Mouse (Mus musculus): ENCODE measurements at regions not wholly inside any gene's neighbourhood (a gene's known extent, or its start where the extent isn't known, plus 50 kb on each side); places are given as distances from the start of the nearest gene placed in this dataset.

DNA sequence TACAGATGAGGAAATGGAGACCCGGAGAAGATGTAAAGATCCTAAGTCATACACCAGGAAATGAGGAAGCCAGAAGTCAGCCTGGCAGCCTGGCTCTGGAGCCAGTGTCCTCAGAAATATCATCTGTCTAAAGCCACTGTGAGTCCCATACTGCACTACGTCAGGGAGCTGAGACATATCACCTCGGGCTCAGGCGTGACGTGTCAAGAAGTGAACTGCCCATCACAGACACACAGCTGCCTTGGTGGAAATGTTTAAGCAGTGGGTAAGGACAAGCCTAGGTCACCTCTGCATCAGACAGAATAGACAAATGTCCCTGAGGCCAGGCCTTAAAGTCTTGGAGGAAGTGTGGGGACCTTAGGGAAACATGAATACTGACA is 88.0 kb upstream of the Zmiz1 start:
- Histone ChIP-seq H3K27me3 (replicated peaks; ENCODE audit: control insufficient read depth, insufficient read depth, low read length) (no peaks in the 10 kb centered on the region), H3K9ac (ENCODE audit: low read depth, low read length) (no peak overlapping the region), H3K9me3 (ENCODE audit: control insufficient read depth, low read length) (no peaks in the 10 kb centered on the region), H3K4me2 (ENCODE audit: low read depth, low read length) (no peak overlapping the region), H3K36me3 (ENCODE audit: control insufficient read depth, insufficient read depth, low read length) (no peaks in the 10 kb centered on the region), H3K4me1 (ENCODE audit: control insufficient read depth, insufficient read depth, low read length) (0 out of 2 replicates have a peak, but pooled peaks cover 3% of the 10 kb centered on the region), H3K4me3 (ENCODE audit: low read length) (no peak overlapping the region), H3K27ac (ENCODE audit: low read length) (no peak overlapping the region)
- no peak for ATAC-seq
- WGBS: 70% methylated on average over 5 of the region's 5 CpGs

DNA sequence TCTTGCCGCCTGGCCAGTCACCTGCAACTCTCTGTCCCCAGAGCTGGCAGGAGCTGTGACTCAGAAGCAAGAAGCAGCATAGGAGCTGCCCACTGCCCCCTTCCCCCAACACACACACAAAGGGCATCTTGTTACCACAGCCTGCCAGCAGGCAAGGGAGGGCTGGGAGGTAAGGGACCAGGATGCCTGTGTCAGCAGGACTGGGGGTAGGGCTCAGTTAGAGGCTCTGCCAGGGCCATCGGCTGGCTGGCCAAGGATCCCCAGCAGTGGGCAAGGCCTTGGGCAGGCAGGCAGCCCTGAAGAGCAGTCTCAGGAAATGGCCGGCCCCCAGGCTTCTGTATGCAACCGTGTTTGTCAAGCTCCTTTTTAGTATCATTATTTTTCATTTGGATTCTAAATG is 87.3 kb upstream of the Zmiz1 start:
- Histone ChIP-seq H3K4me3 (ENCODE audit: low read length) (no peak overlapping the region), H3K36me3 (ENCODE audit: control insufficient read depth, insufficient read depth, low read length) (no peaks in the 10 kb centered on the region), H3K27ac (ENCODE audit: low read length) (no peak overlapping the region), H3K4me1 (ENCODE audit: control insufficient read depth, insufficient read depth, low read length) (no peaks in the 10 kb centered on the region), H3K9me3 (ENCODE audit: control insufficient read depth, low read length) (no peaks in the 10 kb centered on the region), H3K27me3 (replicated peaks; ENCODE audit: control insufficient read depth, insufficient read depth, low read length) (no peaks in the 10 kb centered on the region), H3K4me2 (ENCODE audit: low read depth, low read length) (no peak overlapping the region), H3K9ac (ENCODE audit: low read depth, low read length) (0 out of 2 replicates have a peak overlapping the region, but pooled peaks have one; percentile 8)
- ATAC-seq: peak; percentile 53; the same call in 1 of the 2 replicates
- 57% methylated on average over 4 of the region's 4 CpGs for WGBS

DNA sequence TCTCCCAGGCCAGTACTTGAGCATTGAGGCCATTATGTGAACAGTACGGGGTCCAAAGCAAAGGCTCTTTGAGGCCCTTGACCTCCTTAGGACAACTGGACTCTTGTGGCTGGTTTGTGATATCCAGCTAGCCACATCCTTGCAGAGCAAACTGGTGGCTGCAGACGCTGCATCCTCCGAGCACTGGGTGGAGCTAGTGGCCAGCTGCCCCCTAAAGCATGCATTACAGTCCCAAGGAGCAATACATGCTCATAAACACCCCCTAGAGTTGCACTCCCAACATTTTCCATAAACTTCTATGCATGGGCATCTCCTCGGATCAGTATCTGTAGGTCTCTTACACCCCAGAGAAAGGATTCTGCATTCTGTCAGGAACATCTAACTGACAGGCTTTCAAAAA is 86.4 kb upstream of the Zmiz1 start:
- H3K27ac ChIP-seq (ENCODE audit: low read length): no peak overlapping the region
- 64% methylated on average over 4 of the region's 4 CpGs for WGBS
- no peaks in the 10 kb centered on the region for H3K36me3 ChIP-seq (ENCODE audit: control insufficient read depth, insufficient read depth, low read length)
- H3K9me3 ChIP-seq (ENCODE audit: control insufficient read depth, low read length): no peaks in the 10 kb centered on the region
- no peak overlapping the region for H3K4me2 ChIP-seq (ENCODE audit: low read depth, low read length)
- no peaks in the 10 kb centered on the region for H3K27me3 ChIP-seq (replicated peaks; ENCODE audit: control insufficient read depth, insufficient read depth, low read length)
- H3K9ac ChIP-seq (ENCODE audit: low read depth, low read length): no peak overlapping the region
- H3K4me1 ChIP-seq (ENCODE audit: control insufficient read depth, insufficient read depth, low read length): peaks cover 7% of the 10 kb centered on the region; the same call in 1 of the 2 replicates
- H3K4me3 ChIP-seq (ENCODE audit: low read length): no peak overlapping the region
- ATAC-seq: no peak

DNA sequence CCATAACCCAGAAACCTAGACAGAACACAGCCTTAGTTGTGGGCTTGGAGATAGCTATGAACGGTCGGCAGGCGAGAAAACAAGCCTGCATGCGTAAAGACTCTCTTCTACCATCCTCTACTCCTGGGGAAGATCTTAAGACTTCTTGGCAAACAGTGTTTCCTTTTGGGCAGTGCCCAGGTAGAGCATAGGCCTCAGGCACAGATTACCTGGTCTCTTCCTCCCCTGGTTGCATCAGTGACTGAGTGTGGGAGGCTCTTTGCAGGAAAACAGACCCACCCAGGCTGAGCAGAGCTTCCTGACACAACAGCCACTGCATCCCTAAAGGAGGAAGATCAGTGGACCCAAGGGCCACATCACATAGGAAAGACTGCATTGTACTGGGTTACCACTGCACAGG is 85.8 kb upstream of the Zmiz1 start:
- Histone ChIP-seq H3K4me1 (ENCODE audit: control insufficient read depth, insufficient read depth, low read length) (peaks cover 8% of the 10 kb centered on the region; the same call in 1 of the 2 replicates), H3K4me3 (ENCODE audit: low read length) (no peak overlapping the region), H3K9me3 (ENCODE audit: control insufficient read depth, low read length) (no peaks in the 10 kb centered on the region), H3K36me3 (ENCODE audit: control insufficient read depth, insufficient read depth, low read length) (no peaks in the 10 kb centered on the region), H3K4me2 (ENCODE audit: low read depth, low read length) (no peak overlapping the region), H3K9ac (ENCODE audit: low read depth, low read length) (no peak overlapping the region), H3K27me3 (replicated peaks; ENCODE audit: control insufficient read depth, insufficient read depth, low read length) (no peaks in the 10 kb centered on the region), H3K27ac (ENCODE audit: low read length) (no peak overlapping the region)
- WGBS: 88% methylated on average over 4 of the region's 4 CpGs
- no peak for ATAC-seq

DNA sequence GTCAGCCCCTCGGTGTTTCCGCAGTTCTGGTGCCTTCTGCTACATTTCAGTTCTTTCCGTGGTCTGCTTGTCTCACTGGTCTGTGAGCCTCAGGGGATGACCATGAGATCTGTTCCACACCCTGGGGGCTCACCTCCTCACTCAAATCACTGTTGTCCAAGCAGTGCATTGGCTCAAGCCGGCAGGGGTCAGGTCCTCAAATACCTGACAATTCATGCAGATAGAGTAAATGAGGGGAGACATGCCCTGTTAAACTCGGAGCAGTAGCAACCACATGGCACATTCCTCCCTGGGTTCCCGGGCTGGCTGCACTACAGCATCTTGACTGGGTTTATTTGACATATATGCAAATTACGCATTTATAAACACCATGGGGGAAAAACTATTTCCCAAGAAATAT is 84.0 kb upstream of the Zmiz1 start:
- no peaks in the 10 kb centered on the region for H3K27me3 ChIP-seq (replicated peaks; ENCODE audit: control insufficient read depth, insufficient read depth, low read length)
- H3K36me3 ChIP-seq (ENCODE audit: control insufficient read depth, insufficient read depth, low read length): no peaks in the 10 kb centered on the region
- H3K9me3 ChIP-seq (ENCODE audit: control insufficient read depth, low read length): no peaks in the 10 kb centered on the region
- no peak overlapping the region for H3K9ac ChIP-seq (ENCODE audit: low read depth, low read length)
- H3K4me3 ChIP-seq (ENCODE audit: low read length): no peak overlapping the region
- no peak overlapping the region for H3K27ac ChIP-seq (ENCODE audit: low read length)
- H3K4me1 ChIP-seq (ENCODE audit: control insufficient read depth, insufficient read depth, low read length): peaks cover 17% of the 10 kb centered on the region
- H3K4me2 ChIP-seq (ENCODE audit: low read depth, low read length): no peak overlapping the region
- no peak for ATAC-seq
- WGBS: 75% methylated on average over 7 of the region's 7 CpGs

DNA sequence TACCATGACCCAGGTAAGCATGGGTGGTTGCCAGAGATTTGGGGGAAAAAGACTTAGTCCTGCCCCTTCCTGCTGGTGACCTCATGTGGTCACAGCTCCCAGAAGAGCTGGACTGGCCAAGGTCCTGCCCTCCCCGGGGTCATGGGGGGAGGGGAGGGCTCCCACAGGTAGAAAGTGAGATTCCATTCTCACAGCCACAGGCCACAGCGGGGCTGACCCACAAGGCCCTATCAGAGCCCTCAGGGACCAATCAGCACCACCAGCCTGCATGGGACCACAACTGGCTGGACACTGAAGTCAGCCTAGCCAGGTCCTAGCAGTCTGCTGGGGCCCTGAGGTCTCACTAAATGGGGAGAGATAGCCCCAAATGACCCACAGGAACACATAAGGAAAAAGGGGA is 81.9 kb upstream of the Zmiz1 start:
- Histone ChIP-seq H3K27me3 (replicated peaks; ENCODE audit: control insufficient read depth, insufficient read depth, low read length) (no peaks in the 10 kb centered on the region), H3K4me1 (ENCODE audit: control insufficient read depth, insufficient read depth, low read length) (peaks cover 17% of the 10 kb centered on the region), H3K9ac (ENCODE audit: low read depth, low read length) (peak overlapping the region; percentile 85; the same call in 1 of the 2 replicates)

DNA sequence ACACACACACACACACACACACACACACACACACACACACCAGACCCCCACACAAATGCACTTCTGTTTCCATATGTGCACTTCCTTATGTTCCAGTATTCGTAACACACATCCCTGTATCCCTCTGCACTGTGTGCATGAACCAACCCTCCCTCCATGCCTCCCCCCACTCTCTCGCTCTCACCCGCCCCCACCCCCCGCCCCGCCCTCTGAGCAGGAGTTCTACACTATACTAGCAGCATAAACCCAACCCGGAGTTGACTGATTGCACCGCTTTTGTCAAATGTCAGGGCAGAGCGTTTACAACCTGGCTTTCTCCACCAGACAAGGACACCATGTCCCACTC is 81.5 kb upstream of the Zmiz1 start:
- Histone ChIP-seq H3K27ac (ENCODE audit: low read length) (peak overlapping the region; percentile 99), H3K4me3 (ENCODE audit: low read length) (peak overlapping the region; percentile 57), H3K36me3 (ENCODE audit: control insufficient read depth, insufficient read depth, low read length) (no peaks in the 10 kb centered on the region), H3K27me3 (replicated peaks; ENCODE audit: control insufficient read depth, insufficient read depth, low read length) (no peaks in the 10 kb centered on the region), H3K4me1 (ENCODE audit: control insufficient read depth, insufficient read depth, low read length) (peaks cover 17% of the 10 kb centered on the region), H3K4me2 (ENCODE audit: low read depth, low read length) (peak overlapping the region; percentile 86), H3K9me3 (ENCODE audit: control insufficient read depth, low read length) (no peaks in the 10 kb centered on the region), H3K9ac (ENCODE audit: low read depth, low read length) (peak overlapping the region; percentile 85)
- 4% methylated on average over 8 of the region's 8 CpGs for WGBS
- ATAC-seq: peak; percentile 84

More for the DNA sequence above, 81.9 kb upstream of the Zmiz1 start:
- peak overlapping the region; percentile 86 for H3K4me2 ChIP-seq (ENCODE audit: low read depth, low read length)
- 51% methylated on average over 2 of the region's 2 CpGs for WGBS
- H3K36me3 ChIP-seq (ENCODE audit: control insufficient read depth, insufficient read depth, low read length): no peaks in the 10 kb centered on the region
- peak overlapping the region; percentile 99 for H3K27ac ChIP-seq (ENCODE audit: low read length)
- H3K4me3 ChIP-seq (ENCODE audit: low read length): no peak overlapping the region
- ATAC-seq: no peak
- H3K9me3 ChIP-seq (ENCODE audit: control insufficient read depth, low read length): no peaks in the 10 kb centered on the region

DNA sequence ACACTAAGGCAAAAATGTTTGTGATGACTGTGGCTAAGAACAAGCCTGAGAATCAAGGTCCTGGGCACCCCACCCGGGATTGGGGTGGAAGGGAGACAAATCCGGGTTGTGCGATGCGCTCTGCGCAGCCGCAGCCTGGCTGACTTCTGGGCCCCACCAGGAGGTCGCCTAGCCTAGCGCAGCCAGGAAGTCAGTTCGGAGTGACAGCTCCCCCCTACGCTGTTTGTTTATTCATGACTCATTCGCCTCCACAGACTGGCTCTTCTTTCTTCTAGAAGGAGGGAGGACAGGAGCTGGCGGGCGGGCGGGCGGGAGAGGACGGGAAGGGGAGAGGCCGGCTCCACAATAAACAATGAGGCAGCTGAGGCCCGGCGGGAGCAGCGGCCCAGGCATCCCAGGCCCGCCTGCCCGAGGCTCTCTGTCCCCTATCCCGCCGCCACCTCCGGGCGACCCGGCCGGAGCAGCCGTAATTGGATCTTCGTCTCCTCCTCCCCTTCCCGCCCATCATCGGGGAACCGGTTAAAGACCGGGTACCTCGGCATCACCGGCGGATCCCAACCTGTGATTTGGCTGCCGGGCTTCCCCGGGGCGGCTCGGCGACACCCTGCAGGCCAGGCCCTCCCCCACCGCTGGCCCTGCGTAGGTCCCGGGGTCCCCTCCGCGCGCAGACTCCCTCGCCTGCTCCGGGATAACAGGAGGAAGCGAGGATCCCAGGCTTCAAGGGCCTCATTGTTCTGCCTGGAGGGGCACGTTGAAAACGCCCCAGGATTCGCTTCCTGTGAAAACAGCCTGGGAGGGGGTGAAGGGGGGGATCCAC is 80.9 kb upstream of the Zmiz1 start:
- H3K4me1 ChIP-seq (ENCODE audit: control insufficient read depth, insufficient read depth, low read length): peaks cover 17% of the 10 kb centered on the region
- H3K36me3 ChIP-seq (ENCODE audit: control insufficient read depth, insufficient read depth, low read length): no peaks in the 10 kb centered on the region
- under 1% methylated on average over 48 of the region's 54 CpGs for WGBS
- peak overlapping the region; percentile 85 for H3K9ac ChIP-seq (ENCODE audit: low read depth, low read length)
- peak overlapping the region; percentile 99 for H3K27ac ChIP-seq (ENCODE audit: low read length)
- H3K27me3 ChIP-seq (replicated peaks; ENCODE audit: control insufficient read depth, insufficient read depth, low read length): no peaks in the 10 kb centered on the region
- peak overlapping the region; percentile 57 for H3K4me3 ChIP-seq (ENCODE audit: low read length)
- peak; percentile 94 for ATAC-seq
- H3K4me2 ChIP-seq (ENCODE audit: low read depth, low read length): peak overlapping the region; percentile 86
- no peaks in the 10 kb centered on the region for H3K9me3 ChIP-seq (ENCODE audit: control insufficient read depth, low read length)

DNA sequence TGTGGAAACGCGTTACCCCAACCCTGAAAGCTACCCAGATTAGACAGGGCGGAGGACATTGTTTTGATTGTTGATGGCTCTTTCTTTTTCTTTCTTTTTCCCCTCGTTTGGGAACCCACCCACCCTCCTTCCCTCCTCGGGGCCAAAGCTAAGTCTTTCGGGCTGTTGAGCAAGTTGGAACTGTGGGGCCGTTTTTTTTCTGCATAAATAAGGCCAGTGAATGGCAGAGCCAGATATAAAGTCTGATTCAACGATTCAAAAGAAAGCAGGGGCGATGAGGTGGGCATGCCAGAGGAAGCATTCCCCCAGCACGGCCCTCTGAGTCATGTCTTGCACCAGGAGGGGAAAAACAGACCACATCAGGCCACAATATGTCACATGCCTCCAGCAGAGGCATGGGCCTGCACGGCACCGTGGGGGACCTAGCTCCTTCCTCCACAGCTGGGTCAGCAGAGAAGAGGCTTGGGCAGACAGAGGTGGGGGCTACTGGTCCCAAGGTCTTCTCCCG is 80.2 kb upstream of the Zmiz1 start:
- 9% methylated on average over 13 of the region's 13 CpGs for WGBS
- Histone ChIP-seq H3K9ac (ENCODE audit: low read depth, low read length) (peak overlapping the region; percentile 85), H3K36me3 (ENCODE audit: control insufficient read depth, insufficient read depth, low read length) (no peaks in the 10 kb centered on the region), H3K4me3 (ENCODE audit: low read length) (peak overlapping the region; percentile 57), H3K9me3 (ENCODE audit: control insufficient read depth, low read length) (no peaks in the 10 kb centered on the region), H3K27ac (ENCODE audit: low read length) (peak overlapping the region; percentile 99), H3K4me1 (ENCODE audit: control insufficient read depth, insufficient read depth, low read length) (peaks cover 17% of the 10 kb centered on the region), H3K4me2 (ENCODE audit: low read depth, low read length) (peak overlapping the region; percentile 86), H3K27me3 (replicated peaks; ENCODE audit: control insufficient read depth, insufficient read depth, low read length) (no peaks in the 10 kb centered on the region)
- 0 out of 2 replicates have a peak, but pooled peaks have one; percentile 8 for ATAC-seq

All from intestine, embryonic 16.5 days (tissue).